Mouse (Mus musculus): Measurements from ENCODE around the gene Fuca2. TPM values are rescaled to one million over a fixed set of nuclear protein-coding genes. Genes with fewer than 3 reads are reported as not detected.

Fuca2 gene
- polyA plus RNA-seq (2017; shearing (Covaris generic)), result 59.6 TPM

DNA sequence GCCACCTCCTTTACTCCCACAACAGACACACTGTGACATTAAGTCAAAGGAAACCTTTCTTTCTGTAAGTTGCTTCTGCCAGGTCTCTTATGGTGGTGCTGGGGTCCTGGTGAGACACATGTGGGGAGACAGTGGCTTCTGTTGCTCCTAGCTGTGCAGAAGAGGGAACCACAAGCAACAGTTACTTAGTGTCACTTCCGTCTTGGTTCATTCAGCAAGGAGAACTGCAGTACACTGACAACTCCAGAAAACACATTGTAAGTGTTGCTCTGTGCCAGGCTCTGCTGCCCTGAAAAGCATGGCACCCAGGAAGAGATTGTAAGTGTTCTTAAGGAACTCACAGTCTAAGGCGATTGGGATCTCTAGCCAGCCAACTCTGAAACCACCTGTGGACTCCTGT lies at the start of gene Fuca2:
TSS of gene Fuca2 (plus strand) at position 210 of the 400 bp plus-strand sequence.

DNA sequence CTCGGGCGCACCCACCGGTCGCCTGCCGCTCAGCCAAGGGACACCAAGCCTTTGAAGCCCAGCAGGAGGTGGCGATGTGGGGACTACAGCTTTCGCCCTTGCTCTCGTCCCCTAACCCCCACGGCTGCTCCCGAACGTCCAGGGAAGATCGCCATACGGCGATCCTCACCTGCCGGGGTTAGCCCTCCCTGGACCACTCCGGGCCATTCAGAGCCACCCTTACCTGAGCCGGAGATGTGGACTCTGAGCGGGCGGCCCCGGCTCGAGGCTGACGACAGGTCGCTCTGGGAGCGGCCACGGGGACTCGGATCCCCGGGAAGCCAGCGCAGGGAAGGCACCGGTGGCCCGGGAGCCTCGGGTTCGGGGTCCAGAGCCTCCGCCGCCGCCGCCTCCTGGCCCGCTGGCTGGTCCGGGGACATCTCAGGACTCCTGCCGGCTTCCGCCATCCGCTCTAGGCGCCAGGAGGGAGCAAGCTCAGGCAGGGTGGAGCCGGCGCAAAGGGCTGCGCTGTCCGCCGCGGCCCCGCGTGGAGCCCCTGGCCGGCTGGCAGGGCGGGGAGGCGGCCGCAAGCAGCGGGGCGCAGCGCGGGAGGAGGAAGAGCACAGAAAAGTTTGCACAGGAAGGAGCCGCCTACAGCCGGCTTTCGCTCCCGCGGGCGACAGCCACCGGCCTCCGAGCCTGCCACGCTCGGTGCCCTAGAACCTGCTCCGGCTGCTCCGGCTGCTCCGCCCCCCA lies 25.3 kb upstream of the Fuca2 start, which contains the start of gene Phactr2:
TSS of gene Phactr2 (minus strand) at position 580 of the 735 bp plus-strand sequence.

DNA sequence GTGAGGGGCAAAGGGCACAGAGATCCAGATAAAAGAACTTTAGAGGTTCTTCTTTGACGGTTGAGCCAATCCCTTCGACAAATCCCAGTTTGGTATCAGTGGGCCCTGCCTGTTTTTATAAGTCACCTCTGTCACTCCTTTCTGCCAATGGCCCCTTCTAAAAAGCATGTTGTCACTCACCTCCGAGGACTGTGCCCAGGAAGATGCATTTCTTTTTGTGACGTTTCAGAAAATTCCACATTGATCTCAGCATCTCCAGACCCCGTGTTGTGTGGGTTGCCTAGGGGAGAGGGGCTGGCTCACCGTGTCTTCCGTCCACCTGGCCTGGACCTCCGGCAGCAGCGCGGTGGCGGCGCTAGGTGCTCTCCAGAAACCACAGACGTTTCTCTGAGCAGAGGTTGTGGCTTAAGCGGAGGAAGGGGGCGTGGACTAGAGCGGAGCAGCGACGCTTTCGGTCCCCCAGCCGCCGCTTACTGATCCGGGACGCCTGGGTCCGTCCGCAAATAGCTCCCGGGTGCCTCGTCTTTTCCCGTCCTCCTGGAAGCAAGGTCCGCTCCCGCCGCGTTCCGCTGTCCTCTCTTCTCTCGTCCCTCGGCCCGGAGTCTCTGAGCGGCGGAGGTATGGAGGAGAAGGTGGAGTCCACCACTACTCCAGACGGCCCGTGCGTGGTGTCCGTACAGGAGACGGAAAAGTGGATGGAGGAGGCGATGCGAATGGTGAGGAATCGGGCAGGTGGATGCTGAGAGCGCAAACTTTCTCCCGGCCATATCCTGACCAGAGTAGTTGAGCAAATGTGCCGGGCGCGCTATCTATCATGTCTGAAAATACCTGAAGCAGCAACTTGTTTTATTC lies 53.5 kb downstream of the Fuca2 start, which contains the start of the genes Adat2 and Pex3:
TSS of gene Adat2 (plus strand) at position 249 of the 852 bp plus-strand sequence.
TSS of gene Pex3 (minus strand) at position 497 of the 852 bp plus-strand sequence.

Other genes with a start within 250 kb of the Fuca2 start
- 7.2 TPM for gene Phactr2, start 25.1 kb upstream of the Fuca2 start, polyA plus RNA-seq (2017; shearing (Covaris generic))
- 2.4 TPM for gene Adat2, start 53.4 kb downstream of the Fuca2 start, polyA plus RNA-seq (2017; shearing (Covaris generic))
- gene Pex3, start 53.6 kb downstream of the Fuca2 start, polyA plus RNA-seq (2017; shearing (Covaris generic)), result 37.8 TPM

All from activated CD4-positive, CD25-positive, alpha-beta regulatory T cell, adult 9 weeks (primary cell).